Mouse (Mus musculus) liver, postnatal 0 days (tissue): Measurements from ENCODE around the gene Spata31d1b. TPM values are rescaled to one million over a fixed set of nuclear protein-coding genes. Genes with fewer than 3 reads are reported as not detected.
"Not testable (repeated sequence)": the region's sequence is repeated elsewhere in the genome, so short reads cannot be mapped to it uniquely, and the experiment has no call there.

Experiments used
- ATAC-seq: fragments of 200-750 bp; cut with Nextera tagmentation; 2 replicates; pipeline ENCODE4 v1.8.0; 2017; ENCODE audit warnings: mild to moderate bottlenecking, moderate library complexity
- DNase-seq: peaks from one replicate; pipeline ENCODE4 v3.0.0-alpha.2; 2016
- H3K27ac ChIP-seq: fragments of 300-500 bp; sonication (generic); 2 replicates; pipeline ENCODE4 v1.5.1; 2014; ENCODE audit warnings: antibody characterized with exemption, moderate library complexity, mild to moderate bottlenecking, low read depth
- H3K27me3 ChIP-seq: fragments of 300-500 bp; sonication (generic); 2 replicates; pipeline ENCODE4 v1.6.1; 2014; ENCODE audit warnings: low read length, control low read depth, mixed read lengths; ENCODE audit not compliant: insufficient read depth
- H3K36me3 ChIP-seq: fragments of 300-500 bp; sonication (generic); replicated peaks from 2 replicates; pipeline ENCODE4 v1.6.1; 2014; ENCODE audit warnings: mild to moderate bottlenecking, control low read depth, low read length, moderate library complexity, mixed read lengths; ENCODE audit not compliant: insufficient read depth
- H3K4me1 ChIP-seq: fragments of 300-500 bp; sonication (generic); 2 replicates; pipeline ENCODE4 v1.6.1; 2014; ENCODE audit warnings: antibody characterized with exemption, mild to moderate bottlenecking, control low read depth; ENCODE audit not compliant: insufficient read depth
- H3K4me2 ChIP-seq: fragments of 300-500 bp; sonication (generic); 2 replicates; pipeline ENCODE4 v1.6.1; 2014; ENCODE audit warnings: low read depth, mild to moderate bottlenecking, low read length, moderate library complexity, mixed read lengths
- H3K4me3 ChIP-seq: fragments of 300-500 bp; sonication (generic); 2 replicates; pipeline ENCODE4 v1.5.1; 2014; ENCODE audit warnings: low read depth, low read length
- H3K9ac ChIP-seq: fragments of 300-500 bp; sonication (generic); replicated peaks from 2 replicates; pipeline ENCODE4 v1.6.1; 2014; ENCODE audit warnings: mild to moderate bottlenecking, moderate library complexity
- H3K9me3 ChIP-seq: fragments of 300-500 bp; sonication (generic); 2 replicates; pipeline ENCODE4 v1.6.1; 2016; ENCODE audit warnings: mild to moderate bottlenecking, control low read depth, low read length, mixed read lengths
- CTCF ChIP-seq: sonication (generic); IDR thresholded peaks from 2 replicates; pipeline ENCODE4 v1.5.1; 2016; ENCODE audit warnings: antibody characterized with exemption, low read depth
- EP300 ChIP-seq: IDR thresholded peaks from 2 replicates; pipeline ENCODE4 v1.6.1; 2016; ENCODE audit warnings: antibody characterized with exemption, low read depth, mild to moderate bottlenecking
- WGBS: fragments of 180-500 bp; shearing (Covaris S2); extraction: QIAGEN DNeasy Blood & Tissue Kit; methylation state at CpG from one replicate; pipeline ENCODE4 v1.1.7; 2014; ENCODE audit not compliant: insufficient replicate concordance; 5-methylcytosine and 5-hydroxymethylcytosine counted together
- polyA plus RNA-seq: library from polyadenylated mRNA; unstranded; fragments of >200 nt; fragmentation: Nextera tagmentation; extraction: Ambion mirVana; gene quantifications from 2 replicates; pipeline ENCODE4 v1.2.1, GENCODE M21; 2015

Gene Spata31d1b
- polyA plus RNA-seq, 1 experiment from 2014 or later = not detected

GRCm38 (mm10) chr13:59704562-59704961, 7.5 kb upstream of the Spata31d1b start:
- Histone ChIP-seq H3K9me3 (no peaks in the 10 kb centered on the region), H3K9ac (no peak overlapping the region), H3K27ac (no peak overlapping the region), H3K4me2 (peak overlapping the region; percentile 38; the same call in 1 of the 2 replicates), H3K4me3 (peak overlapping the region; percentile 24; the same call in 1 of the 2 replicates), H3K36me3 (no peaks in the 10 kb centered on the region), H3K27me3 (0 out of 2 replicates have a peak, but pooled peaks cover 10% of the 10 kb centered on the region), H3K4me1 (peaks cover 6% of the 10 kb centered on the region; the same call in 1 of the 2 replicates)
- peak; percentile 41 for DNase-seq
- peak; percentile 45; the same call in 1 of the 2 replicates for ATAC-seq
- WGBS = 20% methylated on average over 12 of the region's 12 CpGs
- TF ChIP-seq EP300 (no peak), CTCF (peak; percentile 42)

- Histone ChIP-seq H3K4me2 (no peak within 1 kb of the TSS), H3K4me3 (no peak within 1 kb of the TSS), H3K27me3 (0 out of 2 replicates have a peak, but pooled peaks cover 3% of the 10 kb centered on the region), H3K27ac (no peak within 1 kb of the TSS), H3K36me3 (no peaks in the 10 kb centered on the region), H3K9me3 (no peaks in the 10 kb centered on the region), H3K9ac (no peak within 1 kb of the TSS), H3K4me1 (0 out of 2 replicates have a peak, but pooled peaks cover 2% of the 10 kb centered on the region)
- DNase-seq (no peak), ATAC-seq (no peak)
- 80% methylated on average over 15 of the region's 15 CpGs for WGBS
- TF ChIP-seq EP300 (no peak), CTCF (no peak)
Measured at GRCm38 (mm10) chr13:59710230-59710629, 1.9 kb upstream of the Spata31d1b start, which contains the start of gene Spata31d1a. Spata31d1a (minus strand) TSS chr13:59710330.

GRCm38 (mm10) chr13:59713710-59714109, 1.6 kb downstream of the Spata31d1b start:
- Histone ChIP-seq H3K27me3 (0 out of 2 replicates have a peak, but pooled peaks cover 3% of the 10 kb centered on the region), H3K4me3 (no peak overlapping the region), H3K9me3 (no peaks in the 10 kb centered on the region), H3K27ac (no peak overlapping the region), H3K4me1 (no peaks in the 10 kb centered on the region), H3K36me3 (no peaks in the 10 kb centered on the region), H3K4me2 (no peak overlapping the region), H3K9ac (no peak overlapping the region)
- 38% methylated on average over 3 of the region's 3 CpGs for WGBS
- TF ChIP-seq EP300 (no peak), CTCF (no peak)
- DNase-seq (no peak), ATAC-seq (no peak)

GRCm38 (mm10) chr13:59718857-59719440, 6.9 kb downstream of the Spata31d1b start:
- WGBS = 20% methylated on average over 6 of the region's 6 CpGs
- H3K27ac ChIP-seq, H3K27me3 ChIP-seq, H3K4me1 ChIP-seq, H3K9ac ChIP-seq, H3K36me3 ChIP-seq, H3K4me3 ChIP-seq, DNase-seq, H3K9me3 ChIP-seq, H3K4me2 ChIP-seq, ATAC-seq: not testable (repeated sequence)

- Histone ChIP-seq H3K27ac (no peak overlapping the region), H3K36me3 (no peaks in the 10 kb centered on the region), H3K4me3 (no peak overlapping the region), H3K9me3 (no peaks in the 10 kb centered on the region), H3K4me1 (0 out of 2 replicates have a peak, but pooled peaks cover 2% of the 10 kb centered on the region), H3K9ac (no peak overlapping the region), H3K4me2 (no peak overlapping the region), H3K27me3 (no peaks in the 10 kb centered on the region)
- 75% methylated on average over 1 of the region's 1 CpGs for WGBS
- DNase-seq (no peak), ATAC-seq (peak; percentile 43)
- no peak for TF ChIP-seq CTCF
- no peak for TF ChIP-seq EP300
Measured at GRCm38 (mm10) chr13:59719475-59719874, 7.4 kb downstream of the Spata31d1b start.

DNA sequence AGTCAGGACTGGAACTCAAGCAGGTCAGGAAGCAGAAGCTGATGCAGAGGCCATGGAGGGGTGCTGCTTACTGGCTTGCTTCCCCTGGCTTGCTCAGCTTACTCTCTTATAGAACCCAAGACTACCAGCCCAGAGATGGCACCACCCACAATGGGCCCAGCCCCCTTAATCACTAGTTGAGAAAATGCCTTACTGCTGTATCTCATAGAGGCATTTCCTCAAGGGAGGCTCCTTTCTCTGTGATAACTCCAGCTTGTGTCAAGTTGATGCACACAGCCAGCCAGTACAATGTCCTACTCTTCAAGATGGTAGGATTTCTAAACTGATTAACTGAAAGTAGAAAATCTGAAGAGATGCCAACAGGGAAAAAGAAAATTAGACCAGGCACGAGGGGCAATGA, 10.0 kb downstream of the Spata31d1b start:
- not testable (repeated sequence) for H3K27ac ChIP-seq, H3K36me3 ChIP-seq, ATAC-seq, H3K4me1 ChIP-seq, H3K9ac ChIP-seq, H3K27me3 ChIP-seq, H3K4me2 ChIP-seq, DNase-seq, H3K4me3 ChIP-seq, H3K9me3 ChIP-seq
- 66% methylated on average over 1 of the region's 1 CpGs for WGBS
